Mouse (Mus musculus) ovary, postnatal 36 days (tissue): ENCODE measurements around the gene Ctnna2.
A peak's percentile ranks its signal among the peaks of the same experiment; 100 is the strongest.

Source experiments
- DNase-seq: peaks from one replicate; pipeline ENCODE4 v3.0.0; 2022; ENCODE audit warnings: low spot score, mixed read lengths

Ctnna2 gene

DNA sequence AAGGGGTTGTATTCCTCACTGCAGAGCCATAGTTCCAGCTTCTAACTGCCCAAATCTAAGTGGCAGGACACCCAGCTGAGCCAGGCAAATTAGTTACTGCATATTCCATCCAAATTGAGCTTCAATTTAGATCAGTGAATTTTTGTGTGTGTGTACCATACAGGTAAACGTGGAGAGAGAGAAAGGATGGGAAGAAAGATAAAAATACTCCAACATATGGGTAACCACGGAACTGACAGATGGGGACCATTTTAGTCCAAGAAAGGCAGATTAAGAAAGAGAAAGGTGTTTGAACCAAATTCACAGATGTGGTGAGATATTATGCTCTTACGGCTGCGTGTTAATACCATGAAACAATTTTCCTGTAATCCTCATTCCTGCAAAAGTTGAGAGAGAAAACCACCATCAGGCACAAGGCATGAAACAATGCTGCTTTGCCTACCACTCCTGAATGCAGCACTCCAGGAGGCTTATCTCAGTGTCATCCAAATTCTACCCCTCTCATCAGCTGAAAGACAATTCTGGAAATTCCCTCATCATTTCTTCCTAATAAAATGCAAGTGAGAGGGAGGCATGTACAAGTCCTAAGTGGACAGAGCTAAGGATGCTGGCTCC is 840.1 kb downstream of the Ctnna2 start:
- DNase-seq: no peak

DNA sequence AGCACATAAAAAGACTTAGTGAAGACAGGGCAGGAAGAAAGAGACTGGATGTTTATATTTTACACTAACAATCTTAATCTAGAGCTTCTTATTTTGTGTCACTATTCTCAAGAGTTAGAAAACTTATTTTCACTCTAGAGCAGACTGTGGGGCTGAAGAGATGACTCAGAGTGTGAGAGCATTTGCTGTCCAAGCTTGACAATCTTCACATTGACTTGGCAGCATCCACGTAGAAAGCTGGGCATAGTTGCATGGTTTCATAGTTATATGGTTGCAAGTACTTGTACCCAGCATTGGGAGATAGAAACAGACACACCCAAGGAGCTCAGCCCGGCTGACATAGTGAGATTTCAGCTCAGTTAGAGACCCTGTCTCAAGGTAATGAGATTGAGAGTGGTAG is 858.6 kb downstream of the Ctnna2 start:
- DNase-seq: no peak

DNA sequence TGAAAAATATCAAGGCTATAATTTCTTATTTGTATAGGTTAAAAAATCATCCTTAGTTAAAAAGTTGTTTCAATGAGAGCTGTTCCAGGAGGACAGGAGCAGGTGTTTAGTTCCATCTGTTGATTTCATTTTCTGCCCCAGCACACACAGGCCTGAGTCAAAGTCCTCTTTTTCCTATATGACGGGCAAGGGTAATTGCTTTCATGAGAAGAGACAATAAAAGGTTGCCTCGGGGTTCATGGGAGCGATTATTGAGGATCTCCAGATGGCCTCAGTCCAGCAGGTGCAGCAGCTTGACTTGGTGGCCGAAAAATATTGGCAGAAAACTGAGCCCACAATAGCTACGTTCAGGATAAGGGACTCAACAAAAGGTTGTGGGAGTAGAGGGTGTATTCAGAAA is 859.0 kb downstream of the Ctnna2 start:
- no peak for DNase-seq

DNA sequence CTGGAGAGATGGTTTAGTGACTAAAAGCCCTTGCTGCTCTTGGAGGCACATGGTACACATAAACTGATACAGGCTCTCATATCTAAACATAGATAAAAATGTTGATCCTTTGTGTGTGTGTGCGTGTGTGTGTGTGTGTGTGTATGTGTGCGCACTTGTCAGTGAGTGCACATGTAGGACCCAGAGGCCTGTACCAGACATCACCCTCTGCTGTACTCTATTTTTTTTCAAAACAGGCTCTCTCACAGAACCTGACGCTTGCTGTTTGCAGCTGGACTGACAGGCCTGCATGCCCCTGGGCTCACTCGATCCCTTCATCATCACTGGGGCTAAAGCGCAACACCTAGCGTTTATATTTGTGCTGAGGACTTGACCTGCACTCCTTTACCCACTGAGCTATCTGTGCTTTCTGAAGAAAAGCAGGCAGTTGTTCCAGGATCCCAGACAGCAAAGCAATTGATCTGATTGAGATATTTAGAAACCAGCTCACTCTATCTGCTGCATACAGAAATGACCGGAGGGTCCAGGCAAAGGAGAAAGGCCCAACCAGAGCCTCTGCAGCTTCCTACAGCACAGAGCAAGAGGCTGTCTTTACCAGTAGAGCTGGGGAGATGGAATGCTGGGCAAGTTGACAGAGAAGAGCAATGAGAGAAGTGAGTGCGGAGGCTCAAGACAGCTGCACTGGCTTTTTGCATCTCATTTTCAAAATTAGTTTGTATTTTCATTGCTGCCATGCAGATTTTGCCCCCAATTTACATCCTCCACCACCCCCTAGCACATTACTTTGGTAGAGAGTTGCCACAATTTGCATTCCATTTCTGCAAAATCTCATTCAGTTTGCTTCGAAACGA is 870.2 kb downstream of the Ctnna2 start:
- DNase-seq: no peak

DNA sequence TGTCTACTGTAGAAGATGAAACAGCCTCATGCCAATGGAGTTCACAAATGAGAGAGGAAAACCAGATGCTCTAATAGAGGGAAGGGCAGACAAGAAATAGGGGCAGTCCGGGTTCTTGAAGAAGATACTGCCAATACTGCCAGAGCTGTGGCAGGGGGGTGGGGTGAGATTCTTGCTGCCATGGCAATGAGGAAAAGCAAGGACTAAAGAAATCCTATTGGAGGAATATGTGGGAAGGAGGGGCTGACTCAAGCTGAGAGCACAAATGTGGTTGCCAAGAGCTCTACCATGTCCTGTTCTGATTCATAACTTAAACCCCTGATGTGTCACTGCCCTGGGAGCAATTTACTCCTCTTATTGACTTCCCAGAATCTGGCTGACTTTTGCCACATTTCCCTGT is 878.5 kb downstream of the Ctnna2 start:
- DNase-seq: no peak

DNA sequence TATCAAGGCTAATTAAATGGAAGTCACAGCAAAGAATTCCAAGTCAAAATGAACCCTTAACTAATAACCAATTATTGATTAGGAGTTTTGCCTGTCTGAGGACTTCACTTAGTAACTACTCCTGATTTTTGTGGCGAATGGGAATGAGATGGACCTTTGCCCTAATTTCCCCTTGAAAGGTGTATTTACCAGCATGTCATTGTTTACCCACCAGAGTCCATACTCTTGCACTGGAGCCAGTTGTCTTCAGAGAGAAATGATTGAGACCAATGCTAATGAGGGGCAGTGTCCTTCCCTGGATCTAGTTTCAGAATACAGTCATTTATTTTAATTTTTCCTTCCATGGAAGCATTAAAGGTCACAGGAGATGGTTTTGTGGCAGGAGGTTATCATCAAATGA is 881.0 kb downstream of the Ctnna2 start:
- no peak for DNase-seq

DNA sequence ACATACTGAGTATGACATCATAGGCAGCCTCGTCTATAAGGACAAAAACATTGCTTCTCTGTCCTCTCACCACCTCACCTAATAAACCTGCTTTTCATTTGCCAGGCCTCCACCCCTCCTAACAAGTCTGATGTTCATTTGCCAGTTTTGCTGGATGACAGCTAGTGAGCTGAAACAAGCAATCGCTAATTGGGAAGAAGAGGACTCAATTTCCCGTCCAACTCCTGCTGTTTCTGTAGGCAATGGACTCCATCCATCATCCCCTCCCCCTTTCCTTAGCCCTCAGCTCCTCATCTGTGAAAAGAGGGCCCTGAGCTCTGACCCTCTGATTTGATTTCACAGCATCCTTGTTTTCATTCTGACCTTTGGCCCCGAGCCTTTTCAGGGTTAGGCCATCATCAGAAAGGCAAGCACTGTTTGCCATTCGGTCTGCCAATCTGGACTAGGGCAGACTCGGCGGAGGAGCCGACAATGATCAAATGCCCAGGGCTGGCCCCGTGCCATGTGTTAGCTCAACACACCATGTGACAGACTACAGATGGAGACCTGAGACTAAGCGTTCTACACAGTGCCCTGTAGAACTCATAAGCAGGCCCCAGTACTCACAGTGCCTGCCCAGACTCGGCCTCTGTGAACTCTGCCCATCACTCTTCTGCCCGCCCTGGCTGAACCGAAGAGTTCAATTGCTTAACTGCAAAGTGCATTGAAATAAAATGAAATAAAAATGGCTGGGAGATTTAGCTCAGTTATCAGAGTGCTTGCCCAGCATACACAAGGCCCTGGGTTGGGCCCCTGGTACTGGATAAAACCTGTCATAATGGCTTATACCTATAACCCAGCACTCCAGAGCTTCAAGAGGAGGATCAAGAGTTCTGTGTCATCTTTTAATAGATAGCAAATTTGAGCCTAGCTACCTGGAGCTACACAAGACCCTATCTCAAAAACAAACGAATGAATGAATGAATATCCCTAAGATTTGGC is 903.8 kb downstream of the Ctnna2 start:
- DNase-seq: peak; percentile 42

DNA sequence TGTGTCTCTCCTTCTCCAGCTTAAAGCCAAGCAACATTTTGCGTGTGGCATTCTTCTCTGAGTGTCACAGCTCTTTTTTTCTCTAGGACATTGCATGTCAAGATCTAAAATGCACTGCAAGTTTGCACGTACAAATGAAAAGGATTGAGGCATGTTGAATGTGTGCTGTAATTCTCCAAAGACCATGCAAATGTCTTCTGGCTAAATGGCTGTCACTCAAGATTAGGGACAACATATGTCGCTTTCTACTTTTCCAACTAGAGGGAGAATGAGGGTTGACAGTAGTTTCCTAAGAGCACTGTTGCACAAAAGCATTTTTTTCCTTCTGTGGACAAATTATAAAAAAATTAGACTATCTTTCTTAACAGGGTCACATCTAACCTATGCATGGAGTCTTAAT is 909.9 kb downstream of the Ctnna2 start:
- no peak for DNase-seq

DNA sequence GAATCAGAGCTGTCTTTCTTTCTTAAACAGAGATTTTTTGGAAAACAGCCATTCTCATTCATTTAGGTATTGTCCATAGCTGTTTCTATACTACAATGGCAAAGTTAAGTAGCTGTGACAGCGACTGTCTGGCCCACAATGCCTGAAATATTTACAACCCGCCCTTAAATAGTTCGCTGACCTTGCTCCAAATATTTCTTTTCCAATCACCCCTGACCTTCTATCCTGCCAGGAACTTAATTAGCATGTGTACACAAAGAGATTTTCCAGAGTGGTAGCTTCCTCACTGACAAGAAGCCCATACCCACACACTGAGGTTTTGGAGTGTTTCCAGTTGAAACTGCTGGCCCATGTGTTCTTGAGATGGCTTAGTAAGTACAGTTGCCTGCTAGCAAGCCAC is 928.8 kb downstream of the Ctnna2 start:
- DNase-seq: no peak

DNA sequence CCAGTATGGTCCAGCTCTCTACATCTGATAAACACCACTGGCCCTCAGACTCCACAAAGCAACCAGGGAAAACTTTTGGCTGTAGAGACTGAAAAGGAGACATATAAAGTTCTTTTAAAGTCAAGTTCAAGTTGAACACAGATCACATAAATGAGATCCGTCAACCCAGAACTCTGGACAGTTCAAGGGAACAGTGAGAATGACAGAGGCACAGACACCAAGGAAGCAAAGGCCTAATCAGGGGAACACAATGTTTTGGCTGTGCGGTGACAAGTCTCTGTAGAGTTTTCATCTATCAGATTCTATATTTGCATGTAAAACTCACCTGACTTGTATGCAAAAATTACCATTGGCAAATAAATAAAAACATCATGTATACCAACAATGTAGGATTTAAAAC is 929.3 kb downstream of the Ctnna2 start:
- no peak for DNase-seq

DNA sequence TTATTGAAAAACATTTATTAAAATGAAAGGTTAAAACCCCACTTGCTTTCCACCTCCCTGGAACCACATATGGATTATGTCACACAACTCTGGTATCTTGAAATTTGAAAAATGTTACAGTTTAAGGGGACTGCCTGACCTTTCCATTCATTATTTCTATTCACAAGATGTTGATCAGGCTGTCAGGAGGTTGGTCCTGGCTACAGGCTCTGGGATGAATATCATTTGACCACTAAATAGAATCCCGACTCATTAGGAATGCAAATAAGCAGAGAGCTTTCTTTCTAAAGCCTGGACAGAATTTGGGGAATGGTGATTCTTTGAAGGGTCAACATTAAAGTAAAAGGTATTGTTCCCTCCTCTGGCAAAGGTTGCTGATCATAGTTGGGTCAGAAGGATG is 931.9 kb downstream of the Ctnna2 start:
- DNase-seq: no peak

DNA sequence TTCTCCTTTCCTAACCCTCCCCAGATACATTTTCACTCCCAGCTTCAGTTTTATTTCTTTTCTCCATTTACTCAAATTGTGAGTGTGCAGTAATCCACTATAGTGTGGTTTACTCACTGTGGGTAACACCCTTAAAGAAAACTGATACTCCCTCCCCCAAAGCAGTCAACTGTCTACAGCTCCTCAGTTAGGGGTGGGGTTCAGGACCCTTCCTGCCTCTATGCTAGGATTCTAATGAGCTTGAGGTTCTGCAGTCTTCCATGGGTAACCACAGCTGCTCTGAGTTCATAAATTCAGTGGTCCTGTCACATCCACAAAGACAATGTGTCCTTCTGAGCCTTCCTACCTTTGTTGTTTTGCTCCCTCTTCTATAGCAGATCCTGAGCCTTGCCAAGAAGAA is 954.4 kb downstream of the Ctnna2 start:
- no peak for DNase-seq

DNA sequence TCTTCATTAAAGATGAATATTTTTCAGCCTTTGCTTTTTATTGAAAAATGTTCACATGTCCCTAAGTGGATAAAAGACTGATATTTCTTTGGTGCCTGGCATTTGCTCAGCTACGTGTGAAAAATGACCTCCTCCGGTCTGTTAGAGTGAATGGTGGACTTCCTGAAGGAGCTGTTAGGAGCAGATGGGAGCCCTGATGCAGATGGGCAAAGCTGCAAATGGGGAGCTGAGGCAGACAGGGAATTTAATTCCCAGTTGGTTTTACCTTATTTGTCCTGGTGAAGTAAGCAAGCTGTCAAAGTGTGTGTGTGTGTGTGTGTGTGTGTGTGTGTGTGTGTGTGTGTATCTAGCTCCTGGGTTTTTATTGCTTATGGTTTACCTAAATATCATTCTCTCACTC is 966.3 kb downstream of the Ctnna2 start:
- no peak for DNase-seq

DNA sequence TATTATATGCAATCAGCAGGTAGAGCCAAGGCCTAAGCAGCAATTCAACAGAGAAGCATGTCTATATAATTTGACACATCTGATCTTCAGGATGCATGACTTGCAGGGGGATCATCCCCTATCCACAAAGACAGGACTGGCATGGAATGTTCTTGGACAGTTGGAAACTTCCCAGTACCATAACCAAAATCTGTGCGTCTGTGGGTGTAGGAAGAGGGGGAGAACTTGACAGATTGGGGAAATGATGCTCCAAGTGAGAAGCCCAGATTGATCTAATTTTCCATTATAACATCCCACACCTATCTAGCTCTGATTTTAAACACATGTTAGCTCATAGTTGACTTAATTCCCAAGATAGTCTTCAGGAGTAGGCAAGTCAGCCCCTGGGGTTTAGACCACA is 968.5 kb downstream of the Ctnna2 start:
- no peak for DNase-seq

DNA sequence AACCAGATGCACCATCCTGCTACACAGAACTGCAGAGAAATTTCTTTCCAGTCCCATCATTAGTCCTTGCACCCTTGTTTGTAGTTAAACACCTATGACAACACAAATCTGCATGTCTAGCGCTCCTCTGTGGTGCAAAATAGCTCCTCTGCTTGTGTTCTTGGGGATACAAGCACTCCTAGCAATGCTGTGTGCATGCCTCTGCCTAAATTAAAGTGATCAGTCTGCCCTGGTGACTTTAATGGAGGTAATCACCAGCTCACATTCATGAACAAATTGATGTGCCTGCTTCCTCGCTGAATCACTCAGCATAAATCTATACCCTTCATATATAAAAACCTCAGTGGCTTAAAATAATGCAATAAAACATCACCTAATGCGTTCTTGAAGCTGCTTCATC is 987.4 kb downstream of the Ctnna2 start:
- no peak for DNase-seq

DNA sequence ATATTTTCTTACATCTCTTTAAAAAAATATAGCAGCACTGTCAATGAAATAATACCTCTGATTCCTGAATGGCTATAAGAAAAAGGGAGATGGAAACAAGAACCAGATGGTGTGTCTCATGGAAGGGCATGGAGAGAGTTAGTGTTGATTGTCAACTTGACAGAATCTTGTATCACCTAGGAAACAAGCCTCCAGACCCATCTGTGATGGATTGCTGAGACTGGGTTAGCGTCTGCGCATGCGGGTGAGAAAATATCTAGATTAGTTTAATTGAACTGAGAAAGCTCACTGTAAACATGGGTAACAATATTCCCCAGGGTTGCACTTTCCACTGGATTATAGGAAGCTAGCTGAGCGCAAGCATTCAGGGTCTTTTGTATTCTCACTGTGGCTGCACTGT is 994.7 kb downstream of the Ctnna2 start:
- DNase-seq: no peak

DNA sequence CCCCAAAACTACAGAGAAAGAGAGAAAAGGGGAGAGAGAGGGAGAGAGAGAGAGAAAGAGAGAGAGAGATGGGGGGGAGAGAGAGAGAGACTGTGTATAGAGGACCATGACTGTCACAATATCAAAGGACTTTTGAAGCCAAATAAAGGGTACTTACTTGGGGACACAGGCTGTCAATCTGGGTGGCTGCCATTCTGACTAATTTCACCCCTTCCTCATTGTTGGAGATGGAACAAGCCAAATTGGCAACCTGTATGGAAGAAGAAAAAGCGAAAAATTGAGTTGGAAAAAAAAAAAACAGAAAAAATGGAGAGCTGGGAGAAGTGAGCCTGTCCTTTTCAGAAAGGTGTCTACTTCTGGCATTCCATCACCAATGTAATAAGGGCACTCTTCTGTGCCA is 997.8 kb downstream of the Ctnna2 start:
- no peak for DNase-seq

DNA sequence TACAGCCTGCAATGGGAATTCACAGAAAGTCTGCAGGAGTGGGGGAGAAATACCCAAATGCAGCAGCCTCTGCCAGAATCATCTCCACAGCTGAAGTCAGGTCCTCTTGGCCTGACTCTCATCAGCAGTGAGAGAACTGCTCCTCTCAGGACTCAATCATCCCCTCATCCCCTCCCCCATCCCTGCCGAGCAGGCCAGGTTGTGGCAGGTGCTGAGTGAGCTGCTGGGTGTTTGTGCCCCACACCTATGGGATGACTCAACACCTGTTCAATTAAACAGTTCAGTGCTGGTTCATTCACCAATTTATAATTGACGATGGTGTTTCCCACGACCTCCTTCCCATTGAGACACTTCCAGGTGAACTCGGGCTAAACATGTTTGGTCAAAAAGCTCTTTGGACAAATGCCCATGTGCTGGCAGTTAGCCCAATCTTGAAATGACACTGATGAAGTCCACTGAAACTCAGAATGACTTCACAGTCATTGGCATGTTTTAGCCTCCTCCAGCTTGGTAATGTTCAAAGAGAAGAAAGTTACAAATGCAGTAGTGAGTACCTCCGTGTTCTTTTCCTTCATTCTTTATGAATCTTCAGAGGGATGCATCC is 1000.1 kb downstream of the Ctnna2 start:
- no peak for DNase-seq

DNA sequence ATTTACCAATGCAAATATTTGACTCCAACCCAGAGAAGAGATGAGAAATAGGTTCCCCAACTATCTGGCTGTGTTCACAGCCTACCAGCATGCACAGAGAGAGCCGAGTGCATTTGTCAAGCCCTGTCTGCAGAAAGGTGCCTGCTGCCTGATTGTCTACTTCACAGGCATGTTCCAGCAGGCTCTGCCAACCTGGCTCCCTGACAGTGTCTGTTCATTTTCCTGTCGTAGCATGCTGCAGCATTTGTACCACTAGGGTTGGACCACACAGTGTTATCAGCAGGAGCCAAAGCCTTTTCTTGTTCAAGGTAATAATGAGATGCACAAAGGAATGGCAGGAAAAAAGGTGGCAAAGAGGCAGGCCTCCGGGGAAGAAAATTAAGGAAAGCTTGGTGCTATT is 1001.7 kb downstream of the Ctnna2 start:
- no peak for DNase-seq

DNA sequence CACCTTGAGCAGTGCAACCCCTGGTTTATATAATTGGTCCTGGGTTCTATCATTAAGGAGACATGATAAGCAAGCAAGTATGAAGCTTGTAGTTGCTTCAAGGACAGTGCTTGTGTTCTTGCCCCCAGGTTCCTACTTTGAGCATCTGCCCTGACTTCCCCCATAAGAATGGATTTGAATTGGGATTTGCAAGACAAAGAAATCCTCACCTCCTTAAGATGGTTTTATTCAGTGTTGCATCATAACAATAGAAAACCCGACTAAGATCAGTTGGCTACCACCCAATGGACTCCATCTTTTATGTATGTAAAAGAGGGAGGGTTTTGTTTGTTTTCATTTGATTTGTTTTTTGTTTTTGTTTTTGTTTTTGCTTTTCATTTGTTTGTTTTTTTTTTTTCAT is 1005.2 kb downstream of the Ctnna2 start:
- no peak for DNase-seq

DNA sequence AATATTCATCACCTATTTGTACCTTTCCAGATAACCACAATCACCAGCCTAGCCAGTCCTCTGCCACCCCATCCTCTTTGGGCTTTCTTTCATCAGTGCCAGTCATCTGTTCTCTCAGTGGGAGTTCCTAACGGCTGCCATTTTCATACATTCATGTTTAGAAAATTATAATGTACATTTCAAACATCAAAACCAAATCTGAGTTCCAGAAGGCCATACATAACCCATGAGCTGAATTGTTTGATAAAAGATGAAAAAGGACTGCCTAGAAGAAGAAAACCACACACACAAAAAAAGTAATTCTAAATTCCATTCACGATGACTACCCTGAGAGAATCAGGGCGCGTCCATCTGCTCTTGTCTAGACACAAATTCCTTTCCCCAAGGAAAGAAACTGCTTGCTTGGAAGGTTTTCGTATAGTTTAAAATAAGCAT is 1014.5 kb downstream of the Ctnna2 start:
- no peak for DNase-seq

DNA sequence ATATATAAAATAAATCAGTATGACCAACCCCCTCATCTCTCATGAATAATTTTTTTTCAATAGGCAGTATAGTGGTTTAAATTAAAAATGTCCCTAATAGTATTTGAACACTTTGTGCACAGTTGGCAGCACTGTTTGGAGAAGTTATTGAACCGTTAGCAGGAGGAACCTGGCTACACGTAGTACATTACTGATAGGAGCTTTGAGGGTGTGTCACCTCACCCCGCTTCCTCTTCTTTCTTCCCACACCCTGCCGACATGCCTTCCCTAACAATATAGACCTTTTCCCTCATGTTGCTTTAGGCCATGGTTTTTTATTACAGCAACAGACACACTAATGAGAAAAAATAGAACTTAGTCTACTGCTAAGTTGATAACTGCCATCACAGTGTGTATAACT is 1071.4 kb downstream of the Ctnna2 start:
- no peak for DNase-seq
